21 mouse cellular contexts compared by ENCODE assay signal in the genomic region with DNA sequence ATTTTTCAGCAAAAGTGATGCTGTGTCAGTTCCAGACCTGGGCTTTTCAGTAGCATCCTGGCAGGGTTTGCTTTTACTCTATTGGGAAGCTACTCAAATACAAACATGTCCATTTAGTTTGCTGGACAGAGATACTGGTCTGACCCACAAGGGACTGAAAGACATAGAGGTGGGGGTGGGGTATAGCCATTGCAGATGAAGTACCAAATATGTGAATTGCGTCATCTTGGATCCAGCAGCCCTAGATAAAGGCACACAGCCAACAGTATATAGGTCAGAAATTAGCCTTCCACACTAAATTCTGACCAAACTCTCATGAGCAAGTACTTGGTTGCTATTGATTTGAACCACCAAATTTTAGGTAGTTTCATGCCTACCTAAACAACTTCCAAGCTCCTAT. TPM values are rescaled to one million over a fixed set of nuclear protein-coding genes. Genes with fewer than 3 reads are reported as not detected.
"Had no signal": no experiment of that assay in that cellular context is flagged by ENCODE, and none has a peak within 500 bp of the region (broad histone marks: within the 10 kb centered on the region; RNA-seq: fewer than 3 reads in every experiment).

No protein-coding gene starts in this region.

- DNase-seq: lung, adult 2 months; lung, postnatal 14 days; retina, postnatal 1 day; right cerebral cortex, adult 18-20 months; right cerebral cortex, postnatal 25 days; right cerebral cortex, postnatal 4 days; spleen, adult 18-20 months; thymus, adult 18-20 months; thymus, postnatal 14 days; thymus, postnatal 36 days had no signal

- H3K4me1 ChIP-seq: liver, embryonic 12.5 days; megakaryocyte, embryonic 14.5 days; midbrain, embryonic 13.5 days; midbrain, embryonic 15.5 days; neural tube, embryonic 13.5 days; neural tube, embryonic 15.5 days had no signal

- H3K4me3 ChIP-seq: liver, embryonic 12.5 days; megakaryocyte, embryonic 14.5 days; midbrain, embryonic 13.5 days; midbrain, embryonic 15.5 days; neural tube, embryonic 13.5 days; neural tube, embryonic 15.5 days had no signal

- H3K9me3 ChIP-seq: liver, embryonic 12.5 days; midbrain, embryonic 15.5 days; neural tube, embryonic 13.5 days; neural tube, embryonic 15.5 days had no signal

- ATAC-seq: liver, embryonic 12.5 days; midbrain, embryonic 13.5 days; midbrain, embryonic 15.5 days had no signal

- H3K9ac ChIP-seq: liver, embryonic 12.5 days; liver, embryonic 14.5 days; midbrain, embryonic 13.5 days; midbrain, embryonic 15.5 days; neural tube, embryonic 13.5 days; neural tube, embryonic 15.5 days had no signal

- H3K27me3 ChIP-seq: liver, embryonic 12.5 days; midbrain, embryonic 13.5 days; midbrain, embryonic 15.5 days; neural tube, embryonic 13.5 days; neural tube, embryonic 15.5 days had no signal

- H3K4me2 ChIP-seq: liver, embryonic 12.5 days; midbrain, embryonic 11.5 days; midbrain, embryonic 13.5 days; midbrain, embryonic 15.5 days; neural tube, embryonic 13.5 days; neural tube, embryonic 15.5 days had no signal

- H3K27ac ChIP-seq: liver, embryonic 12.5 days; liver, embryonic 14.5 days; macrophage; midbrain, embryonic 13.5 days; midbrain, embryonic 15.5 days; neural tube, embryonic 13.5 days; neural tube, embryonic 15.5 days had no signal

- H3K36me3 ChIP-seq: liver, embryonic 12.5 days; midbrain, embryonic 13.5 days; midbrain, embryonic 15.5 days; neural tube, embryonic 13.5 days; neural tube, embryonic 15.5 days had no signal

RNA-seq across cellular contexts. Expression of a gene that starts 14.8 kb away (rescaled TPM):
- total RNA-seq: megakaryocyte progenitor cell, adult 5-6 weeks; monocyte, adult 5-6 weeks had no signal
- polyA plus RNA-seq: macrophage had no signal
